Mouse (Mus musculus) heart, postnatal 0 days (tissue): ENCODE data around the gene Adgrg5. TPM values are rescaled to one million over a fixed set of nuclear protein-coding genes. Genes with fewer than 3 reads are reported as not detected.
A peak's percentile ranks its signal among the peaks of the same experiment; 100 is the strongest.

Source experiments
- ATAC-seq: fragments of 200-750 bp; cut with Nextera tagmentation; 2 replicates; pipeline ENCODE4 v1.8.0; 2017; ENCODE audit warnings: low read depth, moderate number of reproducible peaks, moderate library complexity; ENCODE audit not compliant: insufficient read depth
- DNase-seq: peaks from one replicate; pipeline ENCODE4 v3.0.0-alpha.2; 2016; ENCODE audit warnings: low spot score
- H3K27ac ChIP-seq: fragments of 300-500 bp; sonication (generic); 2 replicates; pipeline ENCODE4 v1.5.1; 2014; ENCODE audit warnings: low read depth, mild to moderate bottlenecking
- H3K27me3 ChIP-seq: fragments of 300-500 bp; sonication (generic); 2 replicates; pipeline ENCODE4 v1.6.1; 2014; ENCODE audit warnings: low read length, mixed read lengths; ENCODE audit not compliant: control insufficient read depth, insufficient read depth
- H3K36me3 ChIP-seq: fragments of 300-500 bp; sonication (generic); replicated peaks from 2 replicates; pipeline ENCODE4 v1.6.1; 2014; ENCODE audit warnings: low read length, mixed read lengths; ENCODE audit not compliant: control insufficient read depth, insufficient read depth
- H3K4me1 ChIP-seq: fragments of 300-500 bp; sonication (generic); 2 replicates; pipeline ENCODE4 v1.6.1; 2014; ENCODE audit warnings: antibody characterized with exemption; ENCODE audit not compliant: control insufficient read depth, insufficient read depth
- H3K4me2 ChIP-seq: fragments of 300-500 bp; sonication (generic); 2 replicates; pipeline ENCODE4 v1.6.1; 2014; ENCODE audit warnings: low read depth, mild to moderate bottlenecking, low read length, moderate library complexity
- H3K4me3 ChIP-seq: fragments of 300-500 bp; sonication (generic); 2 replicates; pipeline ENCODE4 v1.5.1; 2014; ENCODE audit warnings: low read depth, low read length
- H3K9ac ChIP-seq: fragments of 300-500 bp; sonication (generic); replicated peaks from 2 replicates; pipeline ENCODE4 v1.6.1; 2014; ENCODE audit warnings: low read depth, low read length, mixed read lengths
- H3K9me3 ChIP-seq: fragments of 300-500 bp; sonication (generic); replicated peaks from 2 replicates; pipeline ENCODE4 v1.6.1; 2016; ENCODE audit warnings: low read length; ENCODE audit not compliant: control insufficient read depth
- CTCF ChIP-seq: IDR thresholded peaks from 2 replicates; pipeline ENCODE4 v1.5.1; 2016; ENCODE audit warnings: antibody characterized with exemption, control low read depth, low read depth
- EP300 ChIP-seq: IDR thresholded peaks from 2 replicates; pipeline ENCODE4 v1.6.1; 2016; ENCODE audit warnings: antibody characterized with exemption, low read depth
- WGBS: fragments of 180-500 bp; shearing (Covaris S2); extraction: QIAGEN DNeasy Blood & Tissue Kit; methylation state at CpG from one replicate; pipeline ENCODE4 v1.1.7; 2014; 5-methylcytosine and 5-hydroxymethylcytosine counted together
- polyA plus RNA-seq: library from polyadenylated mRNA; unstranded; fragments of >200 nt; fragmentation: Nextera tagmentation; extraction: Ambion mirVana; gene quantifications from 2 replicates; pipeline ENCODE4 v1.2.1, GENCODE M21; 2015
- total RNA-seq: library from RNA; depleted of rRNA; stranded (reverse); fragments of >200 nt; gene quantifications from 2 replicates; pipeline ENCODE4 v1.2.3, GENCODE M21; 2014; ENCODE audit warnings: low replicate concordance

Adgrg5 gene
- total and polyA plus RNA-seq, 2 experiments from 2014 or later = 0.15 TPM; not detected in 1

- no peak for ATAC-seq
Observed at GRCm38 (mm10) chr8:94916960-94917324, 6.6 kb upstream of the Adgrg5 start.

GRCm38 (mm10) chr8:94917352-94917751, 6.1 kb upstream of the Adgrg5 start:
- peak overlapping the region; percentile 89 for H3K4me2 ChIP-seq
- H3K36me3 ChIP-seq = peaks cover 11% of the 10 kb centered on the region
- peak overlapping the region; percentile 83 for H3K9ac ChIP-seq
- WGBS = under 1% methylated on average over 25 of the region's 27 CpGs
- DNase-seq (peak; percentile 95), ATAC-seq (peak; percentile 97)
- no peaks in the 10 kb centered on the region for H3K27me3 ChIP-seq
- TF ChIP-seq EP300 (no peak), CTCF (peak; percentile 73)
- H3K4me1 ChIP-seq = peaks cover 36% of the 10 kb centered on the region
- peak overlapping the region; percentile 83 for H3K4me3 ChIP-seq
- peak overlapping the region; percentile 86 for H3K27ac ChIP-seq
- no peaks in the 10 kb centered on the region for H3K9me3 ChIP-seq

More at GRCm38 (mm10) chr8:94916960-94917324, 6.6 kb upstream of the Adgrg5 start:
- Histone ChIP-seq H3K4me2 (peak overlapping the region; percentile 89), H3K4me3 (peak overlapping the region; percentile 83), H3K9ac (peak overlapping the region; percentile 83), H3K27ac (peak overlapping the region; percentile 69), H3K27me3 (no peaks in the 10 kb centered on the region), H3K36me3 (peaks cover 13% of the 10 kb centered on the region), H3K4me1 (peaks cover 32% of the 10 kb centered on the region), H3K9me3 (no peaks in the 10 kb centered on the region)
- no peak for DNase-seq
- no peak for TF ChIP-seq CTCF
- TF ChIP-seq EP300 = no peak
- 5% methylated on average over 10 of the region's 10 CpGs for WGBS

- Histone ChIP-seq H3K9me3 (no peaks in the 10 kb centered on the region), H3K9ac (peak within 1 kb of the TSS; percentile 83)
- TF ChIP-seq CTCF (no peak), EP300 (no peak)
Observed at GRCm38 (mm10) chr8:94917851-94918495, 5.5 kb upstream of the Adgrg5 start, which contains the start of gene Ccdc102a. TSS of gene Ccdc102a (minus strand) at chr8:94918098.

GRCm38 (mm10) chr8:94919256-94919655, 4.2 kb upstream of the Adgrg5 start:
- Histone ChIP-seq H3K36me3 (no peaks in the 10 kb centered on the region), H3K9ac (no peak overlapping the region), H3K4me1 (peaks cover 36% of the 10 kb centered on the region), H3K27me3 (no peaks in the 10 kb centered on the region), H3K4me2 (no peak overlapping the region), H3K27ac (no peak overlapping the region), H3K9me3 (no peaks in the 10 kb centered on the region), H3K4me3 (no peak overlapping the region)
- no peak for TF ChIP-seq CTCF
- TF ChIP-seq EP300 = no peak
- no peak for DNase-seq
- no peak for ATAC-seq

More at GRCm38 (mm10) chr8:94917851-94918495, 5.5 kb upstream of the Adgrg5 start, which contains the start of gene Ccdc102a:
- Histone ChIP-seq H3K4me1 (peaks cover 40% of the 10 kb centered on the region), H3K27ac (peak within 1 kb of the TSS; percentile 86), H3K27me3 (no peaks in the 10 kb centered on the region), H3K4me3 (peak within 1 kb of the TSS; percentile 83), H3K36me3 (peaks cover 5% of the 10 kb centered on the region), H3K4me2 (peak within 1 kb of the TSS; percentile 89)
- DNase-seq (no peak), ATAC-seq (peak; percentile 62)
- WGBS = 2% methylated on average over 47 of the region's 51 CpGs

GRCm38 (mm10) chr8:94922176-94922575, 1.3 kb upstream of the Adgrg5 start:
- Histone ChIP-seq H3K4me1 (peaks cover 16% of the 10 kb centered on the region; the same call in 1 of the 2 replicates), H3K4me3 (no peak overlapping the region), H3K9me3 (no peaks in the 10 kb centered on the region), H3K27ac (no peak overlapping the region), H3K4me2 (no peak overlapping the region), H3K36me3 (no peaks in the 10 kb centered on the region), H3K27me3 (no peaks in the 10 kb centered on the region), H3K9ac (no peak overlapping the region)
- WGBS = 53% methylated on average over 6 of the region's 6 CpGs
- ATAC-seq (no peak), DNase-seq (no peak)
- TF ChIP-seq CTCF (no peak), EP300 (no peak)
